Mouse (Mus musculus) olfactory bulb, adult 2 months (tissue): ENCODE results near the gene Stambp.

Experiments
- CTCF ChIP-seq: fragments of 200-500 bp; IDR thresholded peaks from 2 replicates; pipeline ENCODE4 v1.5.1; 2012; ENCODE audit warnings: low read depth, mild to moderate bottlenecking, low read length, moderate library complexity; ENCODE audit not compliant: insufficient read depth
- POLR2A ChIP-seq: fragments of 200-500 bp; IDR thresholded peaks from 2 replicates; pipeline ENCODE4 v1.6.1; 2012; ENCODE audit warnings: mild to moderate bottlenecking, low read depth, low read length, moderate library complexity; ENCODE audit not compliant: insufficient read depth

GRCm38 (mm10) chr6:83509442-83509841 is 63.1 kb downstream of the Stambp start:
- TF ChIP-seq CTCF, result no peak
- no peak for TF ChIP-seq POLR2A
